Mouse (Mus musculus) left cerebral cortex, postnatal 25 days (tissue): ENCODE measurements around the gene AW146154. TPM values are rescaled to one million over a fixed set of nuclear protein-coding genes. Genes with fewer than 3 reads are reported as not detected.
"Not testable (repeated sequence)": the region's sequence is repeated elsewhere in the genome, so short reads cannot be mapped to it uniquely, and the experiment has no call there.

ENCODE experiments used
- DNase-seq, 2 experiments: peaks; one replicate each; pipeline ENCODE4 v3.0.0; 2022; ENCODE audit warnings: low spot score in 2 of 2, mixed read lengths in 1 of 2
- intact Hi-C: fragments of 180-260 bp; cut with DNase I; formaldehyde crosslinking; loops from one replicate; pipeline ENCODE4 v1.15.1; 2025
- total RNA-seq, 2 experiments: library from RNA; stranded (reverse); gene quantifications; 2 replicates each; pipeline ENCODE4 v1.2.3; 2021

Gene AW146154
- total RNA-seq, result 1 to 10 TPM; 8.3 TPM

DNA sequence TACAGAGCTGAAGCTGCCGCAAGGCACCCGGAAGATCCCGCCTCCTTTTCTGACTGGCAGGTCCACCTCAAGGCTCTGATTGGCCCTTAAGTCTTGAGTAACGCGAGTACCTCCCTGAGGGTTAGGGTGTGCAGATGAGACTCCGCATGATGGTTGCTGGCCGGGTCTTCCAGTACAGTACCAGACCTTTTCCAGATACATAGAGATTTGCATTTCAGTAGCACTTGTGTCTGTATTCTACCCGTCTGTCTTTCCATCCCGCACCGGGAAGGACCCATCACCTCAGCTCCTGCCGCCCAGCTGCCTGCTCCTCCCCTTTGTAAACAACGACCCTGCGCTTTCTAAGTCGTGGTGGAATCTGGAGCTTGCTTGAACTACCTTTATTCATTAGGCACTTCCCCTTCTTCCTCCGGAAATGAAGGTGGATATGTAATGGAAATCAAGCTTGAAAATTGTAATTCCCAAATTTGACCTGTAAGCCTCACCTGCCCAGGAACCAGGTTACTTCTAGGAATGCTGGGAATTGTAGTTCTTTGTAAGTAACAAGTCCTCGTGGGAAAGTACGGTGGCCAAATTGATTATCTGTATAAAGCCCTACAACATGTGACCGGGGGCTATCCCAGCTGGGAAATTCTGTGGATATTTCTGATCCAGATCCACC is at the start of gene AW146154, which contains the start of gene Gm20449:
Gene AW146154 (minus strand): TSS at position 502 of the 661 bp plus-strand sequence.
Gene Gm20449 (minus strand): TSS at position 29 of the 661 bp plus-strand sequence.
- intact Hi-C loops, result loop anchor here (1.0 to 5.0 kb wide), 4 partner anchors 98 to 1782 kb away; partner anchors contain the start of genes AI987944 and Zfp788
- DNase-seq, result peak; percentile 99 to 100

DNA sequence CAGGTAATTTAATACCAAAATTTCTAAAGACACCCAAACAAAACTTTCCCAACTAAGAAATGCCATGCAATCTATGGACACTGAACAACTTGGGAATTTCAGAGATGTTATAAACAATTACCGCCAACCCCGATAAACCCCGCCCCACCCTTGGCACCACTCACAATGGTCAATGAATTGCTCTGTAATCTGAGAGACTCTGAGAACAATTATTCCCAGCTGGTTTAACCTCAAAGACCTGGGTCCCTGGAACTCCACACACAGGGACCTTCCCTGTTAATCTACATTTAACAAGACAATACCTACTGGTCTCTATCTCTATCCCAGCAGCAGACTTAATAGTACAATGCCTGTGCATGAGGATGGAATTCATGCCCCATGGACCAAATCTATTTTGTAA is 13.0 kb upstream of the AW146154 start:
- DNase-seq, result no peak
- intact Hi-C loops, result no loop called here

DNA sequence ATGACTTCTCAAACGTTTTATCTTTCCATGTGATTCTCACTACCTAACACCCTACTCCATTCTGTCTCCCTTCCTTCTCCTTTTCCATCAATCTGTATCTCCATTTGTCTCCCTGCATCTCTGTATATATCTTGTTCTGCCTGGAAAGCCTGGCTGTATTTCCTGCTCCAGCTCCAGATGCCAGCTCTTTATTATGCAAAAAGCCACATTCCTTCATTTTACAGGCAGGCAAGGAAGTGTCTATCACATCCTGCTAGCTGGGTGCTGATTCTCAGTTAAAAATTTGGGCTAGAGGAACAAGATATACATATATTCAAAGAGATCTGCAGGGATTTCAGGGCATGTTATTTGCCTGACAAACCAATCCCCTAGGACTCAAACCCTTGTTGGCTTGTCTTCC is 12.5 kb upstream of the AW146154 start:
- intact Hi-C loops, result no loop called here
- no peak for DNase-seq

DNA sequence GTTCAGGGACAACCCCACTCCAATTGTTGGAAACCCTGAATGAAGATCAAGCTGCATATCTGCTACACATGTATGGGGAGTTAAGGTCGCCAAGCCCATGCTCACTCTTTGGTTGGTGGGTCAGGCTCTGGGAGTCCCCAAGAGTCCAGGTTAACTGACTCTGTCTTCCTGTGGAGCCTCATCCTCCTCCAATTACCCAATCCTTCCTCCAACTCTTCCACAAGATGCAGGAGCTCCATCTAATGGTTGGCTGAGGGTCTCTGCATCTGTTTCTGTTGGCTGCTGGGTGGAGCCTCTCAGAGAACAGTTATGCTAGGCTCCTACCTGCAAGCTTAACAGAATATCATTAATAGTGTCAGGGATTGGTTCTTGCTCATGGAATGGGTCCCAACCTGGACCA is 2.7 kb upstream of the AW146154 start:
- DNase-seq, result no peak
- intact Hi-C loops, result loop anchor here (1.0 to 5.0 kb wide), 2 partner anchors 9 to 1785 kb away; no protein-coding TSS in a partner anchor

- intact Hi-C loops, result loop anchor here (1.0 to 5.0 kb wide), 2 partner anchors 97 to 1783 kb away; no protein-coding TSS in a partner anchor
These were observed 653 bp upstream of the AW146154 start for GRCm38 (mm10) chr7:41500151-41500934.

DNA sequence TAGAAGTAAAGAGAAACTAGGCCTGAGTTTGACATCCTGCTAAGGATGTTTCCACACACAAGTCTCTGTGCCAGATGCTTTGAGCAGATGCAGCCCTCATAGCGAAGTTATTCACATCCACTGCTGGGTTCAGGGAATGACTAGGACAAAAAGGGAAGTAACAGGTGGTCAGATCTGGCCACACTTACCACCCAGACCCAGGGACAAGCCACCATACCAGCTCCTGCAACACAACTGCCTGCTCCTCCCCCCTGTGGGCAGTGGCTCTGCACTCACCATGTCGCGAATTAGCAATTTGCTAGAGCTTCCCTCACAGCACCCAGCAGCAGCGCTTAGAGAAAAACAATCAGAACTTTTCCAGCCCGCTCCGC is 687 bp downstream of the AW146154 start:
- intact Hi-C loops, result loop anchor here (1.0 to 2.0 kb wide), 2 partner anchors 106 to 134 kb away; partner anchors contain the start of genes AI987944 and Zfp788

More at GRCm38 (mm10) chr7:41500151-41500934, 653 bp upstream of the AW146154 start:
- peak; percentile 69 to 81 for DNase-seq

DNA sequence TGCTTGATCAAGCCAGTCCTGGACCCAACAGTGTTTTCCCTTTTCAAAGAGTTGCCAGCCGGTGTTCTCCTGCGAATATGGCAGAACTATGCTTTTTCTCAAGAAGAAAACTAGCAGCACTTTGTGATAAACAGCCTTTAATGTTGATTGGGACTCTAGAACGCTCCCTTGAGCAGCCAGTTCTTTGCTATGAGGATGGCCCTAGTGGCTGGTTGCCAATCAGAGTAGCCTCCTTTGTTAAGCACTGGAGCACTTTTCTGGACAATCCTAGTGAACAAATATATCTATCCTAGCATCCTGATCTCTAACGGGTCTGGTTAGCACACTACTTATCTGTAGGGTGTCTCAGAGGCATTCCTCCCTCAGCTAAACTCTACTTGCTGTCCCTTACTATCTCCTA is 1.2 kb downstream of the AW146154 start:
- not testable (repeated sequence) for DNase-seq
- intact Hi-C loops, result loop anchor here (2.0 kb wide), 1 partner anchor 134 kb away; the partner anchor contains the start of gene Zfp788

More for the DNA sequence above, 687 bp downstream of the AW146154 start:
- DNase-seq, result not testable (repeated sequence)

- intact Hi-C loops, result loop anchor here (2.0 kb wide), 1 partner anchor 135 kb away; the partner anchor contains the start of gene Zfp788
- no peak for DNase-seq
These were observed 1.8 kb downstream of the AW146154 start for GRCm38 (mm10) chr7:41497871-41498270.

GRCm38 (mm10) chr7:41451864-41452263 is 47.8 kb downstream of the AW146154 start:
- intact Hi-C loops, result no loop called here
- DNase-seq, result no peak

- DNase-seq, intact Hi-C loops: not testable (repeated sequence)
These were observed 51.1 kb downstream of the AW146154 start, which contains the start of gene Vmn2r57 for GRCm38 (mm10) chr7:41448596-41448995. Gene Vmn2r57 (minus strand): TSS chr7:41448696.

Other genes with a start within 250 kb of the AW146154 start
- gene AI987944, start 106.5 kb downstream of the AW146154 start, total RNA-seq, result 10 to 100 TPM in 1 of 2 experiments, 1 to 10 TPM in 1; 8.7 to 11.6 TPM
- under 1 TPM; 0.34 to 0.41 TPM for gene Vmn2r57, start 51.2 kb downstream of the AW146154 start, total RNA-seq
- gene Gm20449, start 473 bp downstream of the AW146154 start, total RNA-seq, result under 1 TPM; 0.18 to 0.27 TPM
- not detected for gene Gm6871, start 73.8 kb upstream of the AW146154 start, total RNA-seq
- 10 to 100 TPM; 32.9 to 33.3 TPM for gene 2610021A01Rik, start 99.3 kb upstream of the AW146154 start, total RNA-seq
- 10 to 100 TPM; 36.4 to 38.1 TPM for gene Zfp788, start 133.3 kb upstream of the AW146154 start, total RNA-seq